Mouse (Mus musculus): ENCODE data around the gene Casp2.

Gene Casp2

DNA sequence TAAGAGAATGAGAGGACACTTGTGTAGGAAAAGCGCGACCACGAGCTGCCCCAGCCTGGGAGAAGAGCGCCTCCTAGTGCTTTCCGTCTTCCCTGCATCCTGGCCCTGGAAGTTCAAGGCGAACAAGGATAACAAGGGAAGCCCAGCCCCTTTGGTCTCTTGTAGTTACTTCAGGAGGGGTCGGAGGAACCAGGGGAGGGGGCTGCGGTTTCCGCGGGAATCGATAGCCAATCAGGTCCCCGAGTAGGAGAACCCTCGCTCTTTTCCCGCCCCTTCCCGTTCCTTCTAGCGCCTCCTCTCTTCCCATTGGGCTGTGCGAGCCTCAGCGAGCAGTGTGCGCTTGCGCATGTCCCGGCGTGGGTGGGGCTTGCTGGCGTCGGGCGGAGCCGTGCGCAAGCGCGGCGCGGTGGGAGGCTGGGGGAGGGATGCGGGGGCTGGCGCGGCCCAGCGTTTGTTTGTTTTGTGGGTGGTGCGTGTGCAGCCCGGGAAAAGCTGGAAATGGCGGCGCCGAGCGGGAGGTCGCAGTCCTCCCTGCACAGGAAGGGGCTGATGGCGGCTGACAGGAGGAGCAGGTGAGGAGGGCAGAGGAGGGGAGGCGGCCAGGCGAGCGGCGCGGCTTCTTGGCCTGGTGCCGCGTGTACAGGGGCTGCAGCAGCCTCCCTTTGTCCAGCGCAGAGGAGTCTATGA lies at the start of gene Casp2:
Casp2 (plus strand) TSS at position 360 of the 687 bp plus-strand sequence.
- peak; percentile 99 for DNase-seq

DNA sequence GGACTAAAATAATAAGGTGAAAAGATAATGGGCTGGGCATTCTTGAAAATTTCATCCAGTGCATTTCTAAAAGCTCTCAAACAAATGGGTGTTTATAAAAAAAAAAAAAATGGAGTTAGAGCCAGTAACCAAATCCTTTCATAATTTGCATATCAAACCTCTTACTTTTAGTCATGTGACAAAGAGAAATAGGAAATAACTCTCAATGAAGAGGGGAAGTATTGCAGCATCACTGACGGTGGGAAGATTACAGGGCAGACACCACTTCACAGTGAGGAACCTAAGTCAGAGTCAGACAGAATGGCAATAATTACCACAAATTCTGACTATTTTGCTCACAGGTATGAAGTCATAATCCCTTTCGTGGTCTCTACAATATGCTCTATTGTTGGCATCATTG lies 49.8 kb upstream of the Casp2 start, which contains the start of gene Tas2r144:
Tas2r144 (plus strand) TSS at position 301 of the 400 bp plus-strand sequence.
- no peak for DNase-seq

DNA sequence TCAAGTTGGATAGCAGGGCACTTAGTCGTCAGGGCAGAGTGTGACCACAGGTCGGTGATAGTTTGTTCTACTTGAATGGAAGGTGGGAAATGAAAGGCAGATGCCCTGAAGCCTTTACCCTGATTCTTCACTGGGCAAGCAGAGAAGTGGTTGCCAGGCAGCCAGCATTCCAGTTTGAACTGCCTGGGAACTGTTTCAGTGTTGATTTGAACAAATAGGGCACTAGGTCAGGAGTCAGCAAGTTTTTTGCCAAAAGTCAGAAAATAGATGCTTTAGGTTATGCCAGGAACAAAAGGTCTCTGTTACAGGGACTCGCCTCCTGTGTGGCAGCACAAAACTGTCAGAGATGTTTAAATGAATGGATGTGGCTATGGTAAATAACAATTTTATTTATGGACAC lies 42.5 kb upstream of the Casp2 start:
- no peak for DNase-seq

DNA sequence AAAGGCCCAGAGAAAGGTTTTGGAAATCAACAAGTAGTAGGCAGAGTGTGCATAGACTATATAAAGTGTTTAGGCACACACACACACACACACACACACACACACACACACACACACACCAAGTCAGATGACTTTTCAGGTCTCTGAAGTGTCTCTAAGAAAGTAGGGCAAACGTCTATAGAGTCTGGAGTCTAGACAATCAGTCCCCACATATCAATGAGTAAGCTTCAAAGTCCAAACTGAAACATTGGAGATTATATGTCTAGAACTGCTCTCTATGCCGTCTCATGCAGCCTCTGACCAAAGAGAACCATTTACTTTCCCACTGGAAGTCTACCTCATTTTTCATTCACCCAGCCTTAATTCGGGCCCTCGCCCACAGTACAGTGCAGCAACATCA lies 39.7 kb upstream of the Casp2 start:
- DNase-seq: no peak

DNA sequence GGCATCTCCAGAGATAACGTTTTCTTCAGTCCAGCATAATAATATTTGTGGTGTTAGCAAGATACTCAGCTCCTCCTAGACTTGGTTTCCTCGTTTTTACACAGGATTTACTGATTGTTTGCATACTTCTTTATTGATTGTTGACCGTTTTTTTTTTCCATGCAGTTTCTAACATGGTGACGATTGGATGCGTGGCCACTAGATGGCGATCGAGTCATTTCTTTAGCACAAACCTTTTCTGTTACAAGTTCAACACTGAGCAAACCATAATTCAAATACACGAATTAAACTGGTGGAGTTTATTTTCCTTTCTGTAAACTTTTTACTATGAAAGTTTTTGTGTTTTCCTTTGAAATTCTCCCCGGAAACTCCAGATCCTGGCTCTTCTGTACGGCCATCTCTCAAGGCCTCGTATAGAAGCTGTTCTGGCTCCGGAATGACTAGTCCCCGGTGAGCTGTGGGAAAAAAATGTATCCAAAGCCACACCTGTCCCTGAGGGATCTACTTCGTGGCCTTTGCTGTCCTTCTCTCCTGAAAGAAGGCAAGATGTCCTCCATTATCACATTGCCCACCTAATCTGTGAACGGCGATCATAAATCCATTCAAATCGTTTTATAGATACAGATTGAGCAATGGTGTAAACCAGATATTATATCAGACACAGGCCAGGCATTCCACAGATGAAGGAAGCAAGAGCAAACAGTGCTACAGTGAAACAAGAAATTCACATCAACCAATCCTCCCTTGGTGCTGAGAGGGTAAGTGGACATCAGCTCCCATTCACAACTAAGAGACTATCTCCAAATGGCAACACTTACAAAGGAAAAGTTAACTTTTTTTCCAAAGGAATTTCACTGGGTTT lies 37.3 kb upstream of the Casp2 start:
- peak; percentile 41 for DNase-seq

DNA sequence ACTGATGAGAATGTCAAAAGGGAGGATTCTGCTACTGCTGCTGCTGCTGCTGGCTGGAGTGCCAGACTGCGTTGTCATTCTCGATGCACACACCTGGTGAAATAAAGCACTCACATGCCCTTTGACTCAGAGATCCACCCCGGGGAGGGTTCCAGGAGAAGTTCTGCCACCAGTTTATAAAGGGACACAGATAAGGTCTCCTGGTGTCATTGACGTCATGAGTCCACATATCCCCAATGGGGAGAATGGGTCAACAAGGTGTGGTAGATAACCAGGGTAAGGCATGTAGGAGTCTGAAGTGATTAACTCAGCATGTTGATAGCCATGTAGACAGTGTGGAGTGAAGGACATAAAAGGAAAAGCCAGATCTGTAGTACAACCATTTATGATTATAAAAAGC lies 35.2 kb upstream of the Casp2 start:
- no peak for DNase-seq

DNA sequence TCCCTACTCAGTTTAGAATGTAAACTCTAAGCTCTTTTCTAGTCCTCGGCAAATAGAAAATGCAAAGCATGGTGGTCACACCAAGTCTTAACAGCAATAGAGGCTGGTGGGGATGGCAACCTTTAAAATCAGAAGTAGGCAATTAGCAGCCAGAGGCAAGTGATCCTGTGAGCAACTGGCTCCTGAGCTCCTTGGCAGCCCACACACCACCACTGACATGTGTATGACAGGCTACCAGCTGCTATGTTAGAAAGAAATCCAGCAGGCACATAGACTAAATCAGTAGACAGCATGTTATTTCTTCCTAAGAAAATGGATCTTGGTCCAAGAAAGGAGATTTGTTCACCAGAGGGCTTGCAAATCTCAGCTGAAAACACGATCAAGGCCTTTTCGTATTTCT lies 33.6 kb upstream of the Casp2 start:
- peak; percentile 60 for DNase-seq

DNA sequence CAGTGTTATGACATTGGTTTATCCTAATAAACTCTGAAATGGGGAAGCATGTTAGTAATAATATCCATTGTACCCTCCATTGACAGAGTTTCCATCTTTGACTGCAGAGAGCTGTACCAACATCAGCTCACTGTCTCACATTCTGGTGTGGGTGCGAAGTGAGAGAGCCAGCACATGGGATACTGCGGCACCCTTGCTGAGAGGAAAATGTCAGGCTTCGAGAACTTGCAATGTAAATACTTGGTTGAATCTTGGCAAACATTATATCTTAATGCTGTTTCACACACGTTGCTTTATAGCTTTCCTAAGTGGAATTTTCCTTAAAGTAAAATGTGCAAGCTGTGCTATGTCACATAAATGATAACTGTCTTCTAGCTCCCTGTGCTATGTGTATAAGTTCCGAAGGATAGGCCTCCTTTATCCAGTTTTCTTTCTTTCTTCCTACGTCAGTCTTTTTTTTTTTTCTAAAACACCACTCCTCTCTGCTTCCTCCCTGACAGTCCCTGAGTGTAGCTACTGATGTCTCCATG lies 27.4 kb upstream of the Casp2 start:
- DNase-seq: no peak

DNA sequence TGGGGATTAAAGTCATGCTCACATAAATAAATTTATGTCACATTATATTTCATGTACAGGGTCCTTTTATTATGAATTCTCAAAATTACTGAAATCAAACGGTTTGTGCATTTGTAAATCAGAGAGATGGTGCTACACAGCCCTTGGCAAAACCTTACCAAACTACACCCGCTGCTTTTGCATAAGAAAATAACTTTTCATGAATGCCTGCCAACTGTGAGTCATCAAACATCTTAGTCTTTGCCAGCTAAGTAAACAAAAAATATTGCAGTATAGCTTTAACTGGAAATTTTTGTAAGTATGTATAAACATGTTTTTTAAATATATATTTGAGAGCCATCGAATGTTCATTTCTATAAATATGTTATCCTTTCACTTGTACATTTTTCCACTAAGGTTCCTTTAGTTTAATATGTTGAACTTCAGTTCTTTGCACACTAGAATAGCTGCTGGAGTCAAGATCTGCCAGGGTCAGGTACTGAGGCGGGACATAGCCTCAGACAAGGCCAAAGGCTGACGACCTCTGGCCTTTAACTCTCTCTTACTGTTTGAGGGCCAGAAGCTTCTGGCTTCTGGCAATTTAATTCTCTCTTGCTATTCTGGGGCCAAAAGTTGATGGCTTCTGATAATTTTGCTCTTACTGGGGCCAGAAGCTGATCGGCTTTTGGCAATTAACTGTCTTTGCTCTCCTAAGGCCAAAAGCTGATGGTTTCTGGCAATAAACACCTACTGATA lies 23.3 kb upstream of the Casp2 start:
- no peak for DNase-seq

DNA sequence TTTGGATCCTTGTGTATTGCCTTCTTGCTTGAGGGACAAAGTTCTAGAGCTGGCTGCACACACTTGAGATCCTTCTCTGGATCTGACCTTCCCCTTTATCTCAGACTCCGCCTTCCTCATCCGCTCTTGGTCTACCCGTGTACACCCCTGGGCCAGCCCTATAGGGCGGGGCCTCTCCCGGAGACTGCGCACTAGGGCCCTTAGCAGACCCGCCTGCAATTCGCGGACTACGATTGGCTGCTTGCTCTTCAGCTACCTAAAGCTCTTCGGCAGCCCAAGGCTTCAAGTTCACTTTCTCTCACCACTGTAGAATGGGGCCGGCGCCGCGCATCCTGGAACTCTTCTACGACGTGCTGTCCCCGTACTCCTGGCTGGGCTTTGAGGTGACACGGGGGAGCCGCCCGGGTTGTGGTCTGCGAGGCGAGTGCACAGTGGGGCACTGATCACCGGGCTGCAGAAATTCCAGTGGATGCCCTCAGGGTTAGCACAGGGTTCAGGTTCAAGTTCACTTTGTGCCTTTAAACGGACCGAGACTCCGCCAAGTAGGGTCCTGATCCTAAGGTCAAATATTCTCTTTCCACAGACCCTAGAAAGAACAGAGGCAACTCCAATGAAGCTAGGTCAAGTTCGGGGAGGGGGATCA lies 19.0 kb upstream of the Casp2 start, which contains the start of gene Gstk1:
Gstk1 (plus strand) TSS at position 225 of the 643 bp plus-strand sequence.
- peak; percentile 83 for DNase-seq

DNA sequence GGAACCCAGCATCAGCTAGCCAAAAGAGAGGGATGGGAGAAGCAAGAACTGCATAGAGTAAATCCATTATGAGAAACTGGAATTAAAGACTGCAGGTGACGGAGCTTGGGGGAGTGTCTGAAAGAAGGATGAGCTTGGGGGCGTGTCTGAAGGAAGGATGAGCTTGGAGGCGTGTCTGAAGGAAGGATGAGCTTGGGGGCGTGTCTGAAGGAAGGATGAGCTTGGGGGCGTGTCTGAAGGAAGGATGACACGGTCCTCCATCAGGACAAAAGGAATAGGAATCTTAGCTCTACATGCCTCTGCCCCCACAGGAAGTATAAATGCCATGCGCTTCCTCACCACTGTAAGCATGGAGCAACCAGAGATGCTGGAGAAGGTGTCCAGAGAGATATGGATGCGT lies 17.6 kb upstream of the Casp2 start:
- DNase-seq: no peak

DNA sequence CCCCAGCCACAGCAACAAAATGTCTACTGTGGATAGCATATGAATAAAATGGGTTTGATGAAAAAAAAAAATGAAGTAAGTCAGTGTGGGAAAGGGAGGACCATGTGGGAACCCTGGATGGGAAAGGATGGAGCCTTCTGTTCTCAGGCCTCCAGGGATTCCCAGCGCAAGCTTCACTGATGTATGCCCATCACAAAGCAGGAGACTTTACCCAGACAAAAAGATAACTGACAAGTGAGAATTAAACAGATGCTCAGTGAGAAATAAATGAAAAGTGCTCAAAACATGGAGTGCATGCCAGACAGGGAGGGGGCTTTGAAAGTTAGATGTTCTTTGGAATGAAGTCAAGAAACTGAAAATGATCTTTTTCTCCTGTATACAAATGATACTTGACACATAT lies 16.8 kb upstream of the Casp2 start:
- no peak for DNase-seq

DNA sequence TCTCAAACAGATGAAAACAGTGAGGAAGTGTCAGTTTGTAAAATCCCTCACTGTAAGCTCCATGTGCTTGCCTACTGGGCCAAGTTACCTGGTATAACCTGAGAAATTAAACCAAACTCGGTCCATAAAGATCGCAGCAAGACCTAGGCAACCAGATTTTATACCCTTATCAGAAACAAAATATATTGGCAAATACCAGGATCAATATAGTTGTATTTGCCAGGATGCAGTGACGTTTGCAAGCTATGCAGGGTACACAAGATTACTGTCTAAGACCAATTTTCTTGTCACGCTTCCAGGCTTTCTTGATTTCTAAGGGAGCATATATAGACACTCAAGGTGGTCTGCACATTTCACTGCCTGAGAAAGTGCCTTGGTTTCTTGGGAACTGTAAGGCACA lies 13.0 kb upstream of the Casp2 start:
- DNase-seq: no peak

DNA sequence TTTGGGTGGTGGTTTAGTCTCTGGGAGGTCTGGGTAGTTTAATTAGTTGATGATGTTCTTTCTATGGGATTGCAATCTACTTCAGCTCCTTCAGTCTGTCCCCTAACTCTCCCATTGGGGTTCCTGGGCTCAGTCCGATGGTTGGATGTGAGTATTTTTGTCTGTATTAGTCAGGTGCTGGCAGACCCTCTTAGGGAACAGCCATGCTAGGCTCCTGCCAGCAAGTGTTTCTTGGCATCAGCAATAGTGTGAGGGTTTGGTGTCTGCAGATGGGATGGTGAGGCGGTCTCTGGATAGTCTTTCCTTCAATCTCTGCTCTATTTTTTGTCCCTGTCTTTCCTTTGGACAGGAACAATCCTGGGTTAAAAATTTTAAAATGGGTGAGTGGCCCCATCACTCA lies 11.7 kb upstream of the Casp2 start:
- no peak for DNase-seq

DNA sequence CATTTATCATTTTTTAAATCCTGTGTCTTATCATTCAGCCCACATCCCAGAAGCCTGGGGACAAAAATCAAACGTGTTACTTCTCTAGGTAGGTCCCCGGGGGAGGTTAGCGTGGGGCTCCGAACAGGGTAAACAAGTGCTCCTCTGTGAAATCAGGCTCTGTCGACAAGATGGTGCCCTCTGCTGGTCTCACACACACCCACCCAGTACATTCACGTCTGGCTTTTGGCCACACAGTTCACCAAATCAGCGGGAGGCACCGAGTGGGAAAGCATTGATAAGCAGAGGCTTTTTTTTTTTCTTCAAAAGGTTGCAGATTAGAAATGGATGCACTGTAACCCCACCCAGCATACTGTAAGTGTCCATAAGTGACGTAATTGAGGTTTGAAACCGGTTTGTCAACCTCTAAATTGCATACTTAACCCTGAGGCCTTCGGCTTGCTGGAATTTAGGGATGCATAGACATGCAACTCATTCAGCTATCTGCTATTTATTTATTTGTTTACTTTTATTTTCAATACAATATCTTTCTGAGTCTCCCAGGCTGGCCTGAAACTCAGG lies 7.4 kb upstream of the Casp2 start:
- peak; percentile 40 for DNase-seq

DNA sequence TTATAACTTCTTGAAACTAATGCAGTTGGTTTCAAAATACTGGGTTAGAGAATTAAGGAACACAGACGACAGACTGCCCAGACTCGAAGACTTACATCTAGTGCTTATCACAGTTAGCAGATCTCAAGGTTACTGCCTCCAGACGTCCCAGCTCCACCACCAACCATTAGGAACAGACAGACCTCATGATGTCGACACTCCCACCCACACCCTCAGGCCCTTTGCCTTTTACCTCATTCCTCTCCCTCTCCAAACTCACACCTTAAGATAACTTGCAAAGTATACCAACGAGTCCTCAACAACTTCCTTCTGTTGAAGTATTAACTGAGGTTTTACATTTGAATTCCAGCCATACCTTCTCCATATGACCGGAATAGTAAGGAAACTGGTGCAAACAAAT lies 4.4 kb upstream of the Casp2 start:
- DNase-seq: no peak

DNA sequence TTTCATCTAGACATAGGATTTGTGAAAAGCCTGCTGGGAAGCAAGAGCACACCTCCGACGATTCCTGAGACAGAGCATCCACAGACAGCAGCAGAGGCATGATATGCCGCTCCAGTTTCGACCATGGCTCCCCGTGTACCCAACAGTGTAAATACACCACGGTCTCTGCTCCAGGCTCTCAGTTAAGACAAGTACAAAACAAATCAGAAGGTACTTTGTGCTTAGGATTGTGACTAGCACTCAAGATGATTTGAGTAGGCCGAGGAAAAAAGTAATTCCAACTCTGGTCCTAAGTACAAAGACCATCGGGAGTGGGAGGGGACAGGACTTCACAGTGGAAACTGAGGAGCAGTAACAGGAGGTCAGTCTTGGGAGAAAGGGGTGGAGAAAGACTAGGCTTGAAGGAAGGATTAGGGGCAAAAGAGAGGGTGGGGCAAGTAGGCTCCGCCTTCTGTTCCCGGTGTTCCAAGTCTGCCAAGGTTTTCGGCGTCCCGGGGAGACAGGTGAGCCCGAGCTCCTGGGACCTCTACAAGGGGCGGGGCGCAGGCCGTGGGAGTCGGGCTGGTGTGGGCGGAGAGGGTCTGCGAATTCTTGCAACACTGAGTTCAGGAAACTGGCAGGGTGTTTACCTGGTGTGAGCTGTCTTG lies 3.1 kb upstream of the Casp2 start, which contains the start of gene Tmem139:
Tmem139 (plus strand) TSS at position 447 of the 647 bp plus-strand sequence.
- DNase-seq: no peak

DNA sequence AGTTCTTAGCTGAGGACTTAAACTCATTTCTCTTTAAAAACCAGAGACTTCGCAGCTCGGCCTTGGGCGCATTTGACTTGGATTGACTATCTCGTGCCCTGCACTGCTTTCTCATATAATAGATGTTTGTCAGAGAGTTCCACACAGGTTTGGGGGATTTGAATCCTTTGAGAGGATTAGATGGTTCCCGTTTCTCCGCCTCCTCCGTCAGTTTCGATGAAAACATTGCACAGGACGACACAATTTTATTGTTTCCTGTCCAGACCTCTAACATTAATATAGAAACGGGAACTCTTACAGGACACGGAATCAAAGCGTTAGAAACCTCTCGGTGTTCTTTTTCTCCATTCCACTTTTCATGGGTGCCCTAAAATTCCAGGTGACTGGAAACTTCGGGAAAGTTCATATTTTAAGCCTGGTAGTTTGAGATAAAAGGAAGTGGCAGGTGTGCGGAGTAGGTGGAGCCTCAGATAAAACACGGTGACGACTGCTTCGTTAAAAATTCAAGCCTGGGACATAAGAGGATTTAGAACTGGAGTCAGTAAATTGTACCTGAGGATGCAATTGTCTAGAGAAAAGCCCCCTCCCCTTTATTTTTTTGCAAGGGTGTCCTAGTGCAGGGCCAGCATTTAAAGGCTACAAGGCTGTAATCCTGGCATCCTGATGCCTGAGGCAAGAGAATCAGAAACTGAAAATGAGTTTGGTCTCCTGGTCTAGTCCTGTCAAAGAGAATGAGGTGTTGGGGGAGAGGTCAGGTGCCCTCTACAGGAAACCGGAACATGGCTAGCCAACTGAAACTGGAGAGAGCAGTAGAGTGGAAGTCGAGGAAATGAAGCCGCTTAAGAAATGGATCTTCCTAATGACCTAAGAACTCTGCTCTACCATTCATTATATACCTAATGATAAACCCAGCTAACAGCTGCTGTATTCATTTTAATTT lies 876 bp downstream of the Casp2 start:
- no peak for DNase-seq

DNA sequence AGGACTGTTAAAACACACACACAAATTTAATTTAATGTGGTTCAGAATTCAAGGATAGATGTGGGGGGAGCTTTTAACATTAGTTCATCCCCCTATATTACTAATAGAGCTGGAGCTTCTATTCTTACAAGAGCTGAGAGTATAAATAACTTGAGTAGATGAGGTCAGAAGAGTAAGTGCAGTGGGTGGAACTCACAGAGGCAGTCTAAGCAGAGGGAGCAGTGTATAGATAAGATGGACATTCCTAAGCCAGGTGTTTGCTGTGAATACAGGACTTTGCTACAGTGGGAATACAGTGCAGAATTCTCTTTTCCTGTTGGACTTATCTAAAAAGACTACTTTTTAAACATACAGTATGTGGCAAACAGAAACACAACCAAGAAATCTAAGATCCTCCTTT lies 6.0 kb downstream of the Casp2 start:
- DNase-seq: no peak

DNA sequence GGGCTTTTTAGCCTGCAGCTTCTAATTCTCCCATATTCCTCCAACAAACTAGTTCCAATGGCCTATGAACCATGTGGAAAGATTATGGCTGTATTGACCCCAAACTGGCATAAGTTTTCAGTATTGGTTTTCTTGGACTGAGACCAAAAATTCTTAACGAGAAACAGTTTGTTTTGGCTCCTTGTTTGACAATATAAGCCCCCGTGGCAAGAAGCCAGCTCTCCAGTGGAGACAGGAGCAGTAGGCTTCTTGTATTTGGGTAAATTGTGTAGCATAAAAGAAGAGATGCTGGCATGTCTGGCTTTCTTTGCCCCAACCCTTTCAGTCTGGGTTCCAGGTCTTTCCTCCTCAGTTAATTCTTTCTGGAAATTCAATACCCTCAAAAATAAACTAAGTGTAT lies 11.4 kb downstream of the Casp2 start:
- DNase-seq: no peak
